Mouse (Mus musculus): ENCODE measurements around the gene Phgr1.

DNA sequence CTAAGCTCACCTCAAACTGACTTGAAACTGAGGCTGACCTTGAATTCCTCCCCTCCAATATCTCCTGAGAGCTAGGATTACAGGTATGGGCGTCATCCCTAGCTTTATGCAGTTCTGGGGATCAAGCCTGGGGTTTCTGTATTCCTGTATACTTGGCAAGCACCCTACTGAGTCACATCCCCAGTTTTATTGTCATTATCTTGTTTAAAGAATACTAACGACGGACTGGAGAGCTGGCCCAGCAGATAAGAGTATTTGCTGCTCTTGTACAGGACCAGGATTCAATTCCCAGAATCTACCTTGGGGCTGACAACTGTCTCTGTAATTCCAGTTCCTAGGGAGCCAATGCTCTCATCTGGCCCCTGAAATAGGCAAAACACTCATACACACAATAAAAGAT lies 33.2 kb downstream of the Phgr1 start:
- TF ChIP-seq GATA1 (IDR thresholded peaks at IDR 0.05; ENCODE audit: borderline replicate concordance, low read length) (no peak), FLI1 (IDR thresholded peaks at IDR 0.05; ENCODE audit: low read length) (no peak)
